Mouse (Mus musculus) forebrain, embryonic 16.5 days (tissue): ENCODE results near the gene Ftl1. TPM values are rescaled to one million over a fixed set of nuclear protein-coding genes. Genes with fewer than 3 reads are reported as not detected.
A peak's percentile ranks its signal among the peaks of the same experiment; 100 is the strongest.

ENCODE experiments used
- ATAC-seq: fragments of 200-750 bp; cut with Nextera tagmentation; 2 replicates; pipeline ENCODE4 v1.8.0; 2017; ENCODE audit warnings: mild to moderate bottlenecking, moderate library complexity
- H3K27ac ChIP-seq: fragments of 300-500 bp; sonication (generic); 2 replicates; pipeline ENCODE4 v1.5.1; 2014; ENCODE audit warnings: low read length, control low read depth
- H3K27me3 ChIP-seq: fragments of 300-500 bp; sonication (generic); replicated peaks from 2 replicates; pipeline ENCODE4 v1.6.1; 2014; ENCODE audit warnings: low read length; ENCODE audit not compliant: control insufficient read depth, insufficient read depth
- H3K36me3 ChIP-seq: fragments of 300-500 bp; sonication (generic); 2 replicates; pipeline ENCODE4 v1.6.1; 2014; ENCODE audit not compliant: control insufficient read depth, insufficient read depth
- H3K4me1 ChIP-seq: fragments of 300-500 bp; sonication (generic); replicated peaks from 2 replicates; pipeline ENCODE4 v1.6.1; 2014; ENCODE audit warnings: low read length; ENCODE audit not compliant: control insufficient read depth, insufficient read depth
- H3K4me2 ChIP-seq: fragments of 300-500 bp; sonication (generic); 2 replicates; pipeline ENCODE4 v1.6.1; 2014; ENCODE audit warnings: mild to moderate bottlenecking, low read length, control low read depth
- H3K4me3 ChIP-seq: fragments of 300-500 bp; sonication (generic); replicated peaks from 2 replicates; pipeline ENCODE4 v1.5.1; 2014; ENCODE audit warnings: mild to moderate bottlenecking, low read length, control low read depth
- H3K9ac ChIP-seq: fragments of 300-500 bp; sonication (generic); replicated peaks from 2 replicates; pipeline ENCODE4 v1.6.1; 2014; ENCODE audit warnings: low read depth, low read length, control low read depth
- H3K9me3 ChIP-seq: fragments of 300-500 bp; sonication (generic); 2 replicates; pipeline ENCODE4 v1.6.1; 2016; ENCODE audit warnings: low read length; ENCODE audit not compliant: control insufficient read depth
- WGBS: fragments of 180-500 bp; shearing (Covaris S2); extraction: QIAGEN DNeasy Blood & Tissue Kit; methylation state at CpG from one replicate; pipeline ENCODE4 v1.1.7; 2014; 5-methylcytosine and 5-hydroxymethylcytosine counted together
- polyA plus RNA-seq: library from polyadenylated mRNA; unstranded; fragments of >200 nt; fragmentation: Nextera tagmentation; extraction: Ambion mirVana; gene quantifications from 2 replicates; pipeline ENCODE4 v1.2.1, GENCODE M21; 2015

Gene Ftl1
- polyA plus RNA-seq, 1 experiment from 2014 or later = 5,899 TPM

DNA sequence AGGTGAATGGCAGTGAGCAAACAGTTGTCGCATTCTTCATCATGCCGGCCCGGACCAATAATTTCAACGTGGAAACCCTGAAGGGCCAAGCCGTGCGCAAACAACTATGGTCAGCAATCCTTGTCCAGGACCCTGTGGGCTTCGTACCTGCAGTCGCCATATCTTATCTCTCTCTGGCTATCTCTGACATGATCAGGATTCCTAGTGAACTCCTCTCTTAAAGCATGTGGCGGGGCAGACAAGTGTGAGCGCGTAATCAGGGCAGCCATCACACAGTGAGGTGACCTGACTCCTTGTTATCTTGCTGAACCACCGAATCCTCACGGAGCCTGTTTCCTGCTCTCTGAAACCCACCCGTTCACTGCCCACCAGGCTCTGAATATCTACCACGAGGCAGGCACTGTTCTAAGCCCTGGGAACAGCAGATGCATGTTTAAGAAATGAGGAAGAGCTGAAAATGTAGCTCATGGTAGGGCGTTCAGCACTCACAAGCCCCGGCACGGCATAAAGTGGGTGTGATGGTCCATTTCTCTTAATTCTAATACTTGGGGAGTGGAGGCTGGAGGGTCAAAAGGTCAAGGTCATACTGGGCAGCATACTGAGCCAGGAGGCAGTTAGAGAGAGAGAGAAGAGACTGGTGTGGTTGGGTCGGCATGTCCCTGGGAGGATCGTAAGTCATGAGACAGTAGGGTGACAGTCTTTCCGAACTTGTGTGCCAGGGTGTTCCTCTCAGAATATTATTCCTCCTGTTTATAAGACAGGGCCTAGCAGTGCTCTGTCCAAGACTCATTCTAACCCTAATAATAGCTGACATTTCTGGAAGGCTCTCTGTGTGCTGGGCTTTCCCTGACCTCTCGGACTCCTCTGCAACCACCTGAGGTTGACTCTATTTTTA, 15.9 kb downstream of the Ftl1 start:
- WGBS = 90% methylated on average over 22 of the region's 22 CpGs
- 0 out of 2 replicates have a peak, but pooled peaks cover 3% of the 10 kb centered on the region for H3K36me3 ChIP-seq

GRCm38 (mm10) chr7:45437521-45438276, 22.0 kb downstream of the Ftl1 start, which contains the start of gene Ruvbl2:
Ruvbl2 (minus strand) TSS chr7:45438096.
- 18% methylated on average over 19 of the region's 19 CpGs for WGBS
- H3K36me3 ChIP-seq = no peaks in the 10 kb centered on the region
- H3K4me1 ChIP-seq = peaks cover 25% of the 10 kb centered on the region
- H3K27me3 ChIP-seq = no peaks in the 10 kb centered on the region
- H3K9me3 ChIP-seq = no peaks in the 10 kb centered on the region
- no peak for ATAC-seq
- no peak within 1 kb of the TSS for H3K4me2 ChIP-seq
- H3K4me3 ChIP-seq = no peak within 1 kb of the TSS
- no peak within 1 kb of the TSS for H3K27ac ChIP-seq
- no peak within 1 kb of the TSS for H3K9ac ChIP-seq

More for the DNA sequence above, 15.9 kb downstream of the Ftl1 start:
- Histone ChIP-seq H3K4me3 (no peak overlapping the region), H3K27me3 (no peaks in the 10 kb centered on the region), H3K4me2 (no peak overlapping the region), H3K27ac (no peak overlapping the region), H3K9me3 (no peaks in the 10 kb centered on the region), H3K9ac (no peak overlapping the region), H3K4me1 (no peaks in the 10 kb centered on the region)
- ATAC-seq = no peak

- ATAC-seq = no peak
- no peak overlapping the region for H3K27ac ChIP-seq
- WGBS = 28% methylated on average over 6 of the region's 6 CpGs
- H3K27me3 ChIP-seq = no peaks in the 10 kb centered on the region
- no peak overlapping the region for H3K9ac ChIP-seq
- H3K4me3 ChIP-seq = no peak overlapping the region
- peaks cover 26% of the 10 kb centered on the region for H3K4me1 ChIP-seq
- H3K36me3 ChIP-seq = no peaks in the 10 kb centered on the region
- H3K9me3 ChIP-seq = no peaks in the 10 kb centered on the region
- H3K4me2 ChIP-seq = no peak overlapping the region
These were observed 22.6 kb downstream of the Ftl1 start for GRCm38 (mm10) chr7:45437046-45437445.

DNA sequence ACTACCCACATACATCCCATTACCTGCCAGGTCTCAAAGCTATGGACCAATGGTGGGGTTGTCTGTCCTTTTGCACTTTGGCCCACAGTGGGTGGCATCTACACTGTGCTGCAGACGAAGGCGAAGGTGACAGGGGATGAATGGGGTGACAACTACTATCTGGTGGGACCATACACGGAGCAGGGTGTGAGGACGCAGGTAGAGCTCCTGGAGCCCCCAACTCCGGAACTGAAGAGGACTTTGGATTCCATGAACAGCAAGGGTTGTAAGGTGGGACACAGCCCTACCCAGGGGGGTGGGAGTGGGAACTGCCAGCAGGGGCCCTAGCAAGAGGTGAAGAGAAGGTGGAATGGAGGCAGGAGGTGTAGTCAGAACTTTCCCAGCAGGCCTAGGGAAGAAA, 23.2 kb downstream of the Ftl1 start:
- 92% methylated on average over 5 of the region's 5 CpGs for WGBS

DNA sequence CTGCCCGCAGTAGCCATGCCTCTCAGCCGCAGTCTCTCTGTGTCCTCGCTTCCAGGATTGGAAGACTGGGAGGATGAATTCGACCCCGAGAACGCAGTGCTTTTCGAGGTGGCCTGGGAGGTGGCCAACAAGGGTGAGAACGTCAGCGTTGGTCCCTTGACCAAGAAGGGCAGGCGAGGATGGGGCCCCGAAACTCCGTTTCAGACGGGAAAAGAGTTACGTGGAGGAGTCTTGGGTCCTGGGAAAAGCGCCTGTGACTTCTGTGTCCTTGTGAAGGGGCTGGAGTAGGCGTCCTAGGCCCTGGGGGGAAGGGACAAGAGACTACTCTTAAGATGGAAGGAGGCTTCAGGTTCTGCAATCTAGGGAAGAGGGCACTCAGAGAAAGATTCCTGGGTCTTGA, 24.6 kb downstream of the Ftl1 start:
- H3K9me3 ChIP-seq = no peaks in the 10 kb centered on the region
- H3K4me1 ChIP-seq = peaks cover 26% of the 10 kb centered on the region
- peak overlapping the region; percentile 62 for H3K4me3 ChIP-seq
- peak overlapping the region; percentile 41; the same call in 1 of the 2 replicates for H3K27ac ChIP-seq
- no peaks in the 10 kb centered on the region for H3K27me3 ChIP-seq
- ATAC-seq = peak; percentile 21
- H3K9ac ChIP-seq = peak overlapping the region; percentile 79
- under 1% methylated on average over 16 of the region's 16 CpGs for WGBS
- peak overlapping the region; percentile 83 for H3K4me2 ChIP-seq
- H3K36me3 ChIP-seq = peaks cover 3% of the 10 kb centered on the region; the same call in 1 of the 2 replicates

More for the DNA sequence above, 23.2 kb downstream of the Ftl1 start:
- Histone ChIP-seq H3K27ac (no peak overlapping the region), H3K36me3 (no peaks in the 10 kb centered on the region), H3K4me2 (no peak overlapping the region), H3K4me1 (peaks cover 26% of the 10 kb centered on the region), H3K9ac (no peak overlapping the region), H3K9me3 (no peaks in the 10 kb centered on the region), H3K27me3 (no peaks in the 10 kb centered on the region), H3K4me3 (no peak overlapping the region)
- no peak for ATAC-seq

- no peaks in the 10 kb centered on the region for H3K27me3 ChIP-seq
- H3K36me3 ChIP-seq = peaks cover 4% of the 10 kb centered on the region; the same call in 1 of the 2 replicates
- peak within 1 kb of the TSS; percentile 66 for H3K4me3 ChIP-seq
- peak; percentile 98 for ATAC-seq
- H3K9me3 ChIP-seq = no peaks in the 10 kb centered on the region
- peak within 1 kb of the TSS; percentile 80 for H3K27ac ChIP-seq
- WGBS = under 1% methylated on average over 45 of the region's 45 CpGs
- H3K4me1 ChIP-seq = peaks cover 26% of the 10 kb centered on the region
- H3K9ac ChIP-seq = peak within 1 kb of the TSS; percentile 79
- peak within 1 kb of the TSS; percentile 91 for H3K4me2 ChIP-seq
These were observed 25.3 kb downstream of the Ftl1 start, which contains the start of gene Gys1 for GRCm38 (mm10) chr7:45434203-45435015. Gys1 (plus strand) TSS chr7:45434844.

GRCm38 (mm10) chr7:45433835-45434202, 25.9 kb downstream of the Ftl1 start:
- under 1% methylated on average over 7 of the region's 7 CpGs for WGBS
- H3K9ac ChIP-seq = peak overlapping the region; percentile 78
- peak overlapping the region; percentile 80 for H3K27ac ChIP-seq
- H3K4me1 ChIP-seq = peaks cover 26% of the 10 kb centered on the region
- H3K9me3 ChIP-seq = no peaks in the 10 kb centered on the region
- peak overlapping the region; percentile 66 for H3K4me3 ChIP-seq
- no peak for ATAC-seq
- no peaks in the 10 kb centered on the region for H3K27me3 ChIP-seq
- peak overlapping the region; percentile 91 for H3K4me2 ChIP-seq
- peaks cover 4% of the 10 kb centered on the region; the same call in 1 of the 2 replicates for H3K36me3 ChIP-seq

- H3K4me2 ChIP-seq = no peak overlapping the region
- no peaks in the 10 kb centered on the region for H3K27me3 ChIP-seq
- H3K4me3 ChIP-seq = no peak overlapping the region
- H3K27ac ChIP-seq = no peak overlapping the region
- H3K9ac ChIP-seq = no peak overlapping the region
- H3K36me3 ChIP-seq = peaks cover 24% of the 10 kb centered on the region
- H3K9me3 ChIP-seq = no peaks in the 10 kb centered on the region
- 93% methylated on average over 8 of the region's 8 CpGs for WGBS
- no peaks in the 10 kb centered on the region for H3K4me1 ChIP-seq
- ATAC-seq = no peak
These were observed 33.1 kb downstream of the Ftl1 start for GRCm38 (mm10) chr7:45426556-45426955.
